ENCODE assay signal across 13 mouse cellular contexts in the genomic region with DNA sequence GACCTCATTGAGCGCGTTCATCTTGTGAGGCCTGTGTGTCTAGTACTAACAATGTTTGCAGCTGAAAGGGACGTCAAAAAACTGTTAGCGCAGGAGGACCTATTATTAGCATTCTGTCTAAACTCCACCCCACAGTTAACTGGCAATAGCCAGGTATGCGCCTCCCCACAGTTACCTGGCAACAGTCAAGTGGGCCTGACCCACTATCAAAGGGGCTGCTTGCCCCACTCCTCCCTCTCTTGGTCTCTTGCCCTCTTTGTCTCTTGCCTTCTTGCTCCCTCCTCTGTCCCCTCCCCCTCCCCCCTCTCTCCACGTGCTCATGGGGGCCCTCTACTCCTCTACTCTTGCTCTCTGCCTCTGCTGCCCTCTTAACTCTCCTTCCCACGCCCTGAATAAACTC.
"Had no signal": no experiment of that assay in that cellular context is flagged by ENCODE, and none has a peak within 500 bp of the region (broad histone marks: within the 10 kb centered on the region; RNA-seq: fewer than 3 reads in every experiment).

No protein-coding gene starts in this region.

- H3K4me3 ChIP-seq: limb, embryonic 13.5 days; midbrain, embryonic 10.5 days; midbrain, embryonic 15.5 days; neural tube, embryonic 12.5 days; stomach, embryonic 15.5 days had no signal

- H3K9me3 ChIP-seq: limb, embryonic 13.5 days; midbrain, embryonic 10.5 days; midbrain, embryonic 15.5 days; neural tube, embryonic 12.5 days; stomach, embryonic 15.5 days had no signal

- H3K4me1 ChIP-seq: stomach, embryonic 15.5 days had no signal

- H3K36me3 ChIP-seq: limb, embryonic 13.5 days; midbrain, embryonic 10.5 days; midbrain, embryonic 15.5 days; neural tube, embryonic 12.5 days; stomach, embryonic 15.5 days had no signal

- H3K27ac ChIP-seq: kidney, postnatal 0 days; limb, embryonic 13.5 days; liver, embryonic 14.5 days; midbrain, embryonic 10.5 days; midbrain, embryonic 15.5 days; neural tube, embryonic 12.5 days; stomach, embryonic 15.5 days had no signal

- H3K27me3 ChIP-seq: midbrain, embryonic 15.5 days; neural tube, embryonic 12.5 days; stomach, embryonic 15.5 days had no signal

- DNase-seq: kidney, adult 11 months; kidney, adult 9 months; kidney, postnatal 36 days; right cerebral cortex, postnatal 4 days; spleen, adult 18-20 months; thymus, postnatal 36 days had no signal

- H3K9ac ChIP-seq: limb, embryonic 13.5 days; liver, embryonic 14.5 days; midbrain, embryonic 15.5 days; neural tube, embryonic 12.5 days; stomach, embryonic 15.5 days had no signal

- ATAC-seq: midbrain, embryonic 15.5 days had no signal

- H3K4me2 ChIP-seq: limb, embryonic 13.5 days; midbrain, embryonic 15.5 days; neural tube, embryonic 12.5 days; stomach, embryonic 15.5 days had no signal
